Mouse (Mus musculus) stomach, postnatal 0 days (tissue): ENCODE results near the gene Klc1.

Source experiments
- CTCF ChIP-seq: IDR thresholded peaks from 2 replicates; pipeline ENCODE4 v1.5.1; 2016; ENCODE audit warnings: antibody characterized with exemption, low read depth, mild to moderate bottlenecking, moderate library complexity
- EP300 ChIP-seq: optimal IDR thresholded peaks from 2 replicates; pipeline ENCODE3; 2016; ENCODE audit warnings: antibody characterized with exemption

DNA sequence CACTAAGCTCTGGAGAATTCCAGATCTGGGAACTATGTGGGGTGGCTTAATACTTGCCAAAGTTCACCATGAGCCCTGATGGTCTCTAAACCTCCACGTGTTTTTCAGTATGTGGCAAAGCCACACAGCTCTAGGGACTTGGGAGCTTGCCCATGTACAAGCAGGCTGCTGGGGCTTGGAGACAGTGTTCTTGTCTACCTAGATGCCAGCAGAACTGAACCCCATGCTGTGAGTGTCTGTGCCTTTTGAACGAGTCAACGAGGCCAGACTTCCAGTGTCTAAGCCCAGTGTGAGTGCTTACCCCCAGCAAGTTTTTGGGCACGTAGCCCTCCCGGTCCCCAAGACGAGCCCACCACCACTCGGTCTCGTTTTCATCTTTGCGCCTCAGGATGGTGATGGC lies 71.3 kb downstream of the Klc1 start:
- TF ChIP-seq EP300 (no peak), CTCF (no peak)
